Mouse (Mus musculus) intestine, embryonic 15.5 days (tissue): ENCODE measurements around the gene Gm48551. TPM values are rescaled to one million over a fixed set of nuclear protein-coding genes. Genes with fewer than 3 reads are reported as not detected.

Experiments used
- ATAC-seq: fragments of 200-750 bp; cut with Nextera tagmentation; 2 replicates; pipeline ENCODE4 v1.8.0; 2017; ENCODE audit warnings: moderate TSS enrichment, moderate library complexity
- H3K27ac ChIP-seq: fragments of 300-500 bp; sonication (generic); 2 replicates; pipeline ENCODE4 v1.5.1; 2015; ENCODE audit warnings: mild to moderate bottlenecking, inconsistent platforms
- H3K27me3 ChIP-seq: fragments of 300-500 bp; sonication (generic); replicated peaks from 2 replicates; pipeline ENCODE4 v1.6.1; 2015; ENCODE audit warnings: inconsistent platforms
- H3K36me3 ChIP-seq: fragments of 300-500 bp; sonication (generic); 2 replicates; pipeline ENCODE4 v1.6.1; 2015; ENCODE audit warnings: inconsistent platforms
- H3K4me1 ChIP-seq: fragments of 300-500 bp; sonication (generic); replicated peaks from 2 replicates; pipeline ENCODE4 v1.6.1; 2015; ENCODE audit warnings: inconsistent platforms
- H3K4me2 ChIP-seq: fragments of 300-500 bp; sonication (generic); replicated peaks from 2 replicates; pipeline ENCODE4 v1.6.1; 2015; ENCODE audit warnings: mild to moderate bottlenecking, inconsistent platforms
- H3K4me3 ChIP-seq: fragments of 300-500 bp; sonication (generic); replicated peaks from 2 replicates; pipeline ENCODE4 v1.5.1; 2015; ENCODE audit warnings: inconsistent platforms
- H3K9ac ChIP-seq: fragments of 300-500 bp; sonication (generic); 2 replicates; pipeline ENCODE4 v1.6.1; 2015; ENCODE audit warnings: inconsistent platforms
- H3K9me3 ChIP-seq: fragments of 300-500 bp; sonication (generic); 2 replicates; pipeline ENCODE4 v1.6.1; 2016; ENCODE audit warnings: inconsistent platforms
- WGBS: fragments of 180-500 bp; shearing (Covaris S2); methylation state at CpG from one replicate; pipeline ENCODE4 v1.1.7; 2015; 5-methylcytosine and 5-hydroxymethylcytosine counted together
- polyA plus RNA-seq: library from polyadenylated mRNA; unstranded; fragments of >200 nt; fragmentation: Nextera tagmentation; extraction: Ambion mirVana; gene quantifications from 2 replicates; pipeline ENCODE4 v1.2.1, GENCODE M21; 2015

The Gm48551 gene
- polyA plus RNA-seq, 1 experiment from 2014 or later: 2.8 TPM

DNA sequence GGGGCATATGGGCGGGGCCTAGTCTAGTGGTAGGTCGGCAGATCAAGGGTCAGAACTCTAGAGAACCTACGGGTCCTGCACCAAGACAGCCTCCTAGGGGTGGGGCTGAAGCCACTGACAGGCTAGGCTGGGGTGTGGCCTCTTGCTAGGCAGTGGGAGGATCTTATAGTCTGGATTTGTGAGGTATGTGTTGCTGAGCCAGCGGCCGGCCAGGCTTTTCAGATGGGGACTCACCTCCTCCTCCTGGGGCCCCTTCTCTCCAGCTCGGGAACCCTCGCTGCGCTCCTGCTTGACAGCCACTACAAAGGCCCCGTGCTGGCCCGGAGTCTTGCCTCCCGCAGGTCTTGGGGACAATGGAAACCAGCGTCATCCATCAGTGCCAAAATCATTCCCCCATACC, 35.1 kb upstream of the Gm48551 start:
- Histone ChIP-seq H3K4me2 (peak overlapping the region; percentile 84), H3K9ac (peak overlapping the region; percentile 82), H3K36me3 (0 out of 2 replicates have a peak, but pooled peaks cover 9% of the 10 kb centered on the region), H3K9me3 (no peaks in the 10 kb centered on the region), H3K4me1 (peaks cover 37% of the 10 kb centered on the region), H3K4me3 (peak overlapping the region; percentile 78), H3K27me3 (no peaks in the 10 kb centered on the region; the same call in 1 of the 2 replicates), H3K27ac (peak overlapping the region; percentile 45; the same call in 1 of the 2 replicates)
- WGBS: 4% methylated on average over 12 of the region's 12 CpGs
- ATAC-seq: peak; percentile 35

- Histone ChIP-seq H3K9ac (peak overlapping the region; percentile 82), H3K4me2 (peak overlapping the region; percentile 84), H3K4me1 (peaks cover 37% of the 10 kb centered on the region), H3K36me3 (0 out of 2 replicates have a peak, but pooled peaks cover 9% of the 10 kb centered on the region), H3K4me3 (peak overlapping the region; percentile 78), H3K9me3 (no peaks in the 10 kb centered on the region), H3K27ac (peak overlapping the region; percentile 77), H3K27me3 (no peaks in the 10 kb centered on the region)
- under 1% methylated on average over 29 of the region's 29 CpGs for WGBS
- ATAC-seq: no peak; the same call in 1 of the 2 replicates
These were observed 34.3 kb upstream of the Gm48551 start for GRCm38 (mm10) chr10:81349961-81350350.

GRCm38 (mm10) chr10:81350351-81351063, 33.8 kb upstream of the Gm48551 start, which contains the start of gene Hmg20b:
Hmg20b (minus strand) TSS chr10:81350480.
- H3K4me1 ChIP-seq: peaks cover 37% of the 10 kb centered on the region
- H3K27me3 ChIP-seq: no peaks in the 10 kb centered on the region
- peak within 1 kb of the TSS; percentile 82 for H3K9ac ChIP-seq
- H3K27ac ChIP-seq: peak within 1 kb of the TSS; percentile 78
- WGBS: under 1% methylated on average over 54 of the region's 54 CpGs
- H3K4me3 ChIP-seq: peak within 1 kb of the TSS; percentile 78
- peak; percentile 93 for ATAC-seq
- no peaks in the 10 kb centered on the region for H3K9me3 ChIP-seq
- peak within 1 kb of the TSS; percentile 84 for H3K4me2 ChIP-seq
- 0 out of 2 replicates have a peak, but pooled peaks cover 9% of the 10 kb centered on the region for H3K36me3 ChIP-seq

DNA sequence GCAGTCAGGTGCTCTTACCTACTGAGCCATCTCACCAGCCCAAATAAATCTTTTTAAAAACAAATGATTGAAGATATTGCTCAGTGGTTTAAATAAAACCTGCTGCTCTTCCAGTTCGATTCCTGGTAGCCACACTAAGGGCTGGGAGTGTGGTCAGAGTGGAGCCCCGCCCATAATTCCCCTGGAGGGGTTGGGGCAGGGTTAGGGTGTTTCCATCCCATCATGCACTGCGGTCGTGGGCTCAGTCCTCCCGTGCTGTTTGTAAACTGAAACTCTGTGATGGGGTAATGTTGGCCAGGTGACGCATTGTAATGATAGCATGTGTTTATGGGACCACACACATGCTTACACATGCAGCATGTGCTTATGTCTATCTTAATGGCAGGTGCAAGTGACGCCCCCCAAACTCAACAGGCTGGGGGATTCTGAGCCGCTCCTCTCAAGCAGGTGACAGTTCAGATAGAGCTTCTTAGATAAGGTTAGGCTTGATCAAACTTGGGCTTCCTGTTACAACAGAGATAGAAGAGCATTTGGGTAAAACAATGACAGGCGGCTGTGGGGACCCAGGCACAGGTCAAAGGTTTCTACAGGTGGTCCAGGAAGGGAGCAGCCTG, 32.5 kb upstream of the Gm48551 start:
- H3K36me3 ChIP-seq: 0 out of 2 replicates have a peak, but pooled peaks cover 6% of the 10 kb centered on the region
- H3K9me3 ChIP-seq: no peaks in the 10 kb centered on the region
- H3K27me3 ChIP-seq: no peaks in the 10 kb centered on the region
- no peak overlapping the region; the same call in 1 of the 2 replicates for H3K9ac ChIP-seq
- H3K4me1 ChIP-seq: peaks cover 37% of the 10 kb centered on the region
- WGBS: 14% methylated on average over 9 of the region's 9 CpGs
- no peak overlapping the region for H3K4me3 ChIP-seq
- peak overlapping the region; percentile 35; the same call in 1 of the 2 replicates for H3K4me2 ChIP-seq
- peak overlapping the region; percentile 40; the same call in 1 of the 2 replicates for H3K27ac ChIP-seq
- ATAC-seq: no peak

DNA sequence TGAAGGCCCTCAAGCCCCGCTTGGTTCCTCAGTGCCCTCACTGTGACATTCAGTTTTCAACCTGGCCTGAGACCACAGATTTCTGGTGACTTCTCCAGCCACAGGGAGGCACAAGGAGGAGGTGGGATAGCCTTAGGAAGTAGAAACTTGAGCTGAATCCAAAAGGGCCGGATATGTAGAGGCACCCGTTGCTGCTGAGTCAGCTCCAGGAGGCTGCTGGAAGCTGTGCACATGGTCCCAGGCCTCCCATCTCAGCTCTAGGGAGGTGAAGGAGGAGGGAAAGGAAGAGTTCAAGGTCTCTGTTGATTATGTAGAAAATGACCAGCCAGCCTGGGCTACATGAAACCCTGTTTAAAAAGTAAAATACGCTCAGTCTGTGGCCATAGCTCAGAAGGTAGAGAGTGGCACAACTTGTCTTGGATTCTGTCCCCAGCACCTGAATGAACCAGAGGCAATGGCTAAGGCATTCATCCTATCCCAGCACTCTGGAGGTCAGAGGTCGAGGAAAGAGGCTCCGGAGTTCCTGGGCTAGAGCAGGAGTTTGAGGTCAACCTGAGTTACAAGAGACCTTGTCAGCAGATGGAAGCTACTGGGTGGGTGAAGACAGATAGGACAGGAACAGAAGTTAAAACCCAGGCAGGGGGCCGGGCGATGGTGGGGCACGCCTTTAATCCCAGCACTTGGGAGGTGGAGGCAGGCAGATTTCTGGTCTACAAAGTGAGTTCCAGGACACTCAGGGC, 29.4 kb upstream of the Gm48551 start:
- Histone ChIP-seq H3K4me1 (peaks cover 35% of the 10 kb centered on the region), H3K4me2 (no peak overlapping the region), H3K9ac (peak overlapping the region; percentile 13; the same call in 1 of the 2 replicates), H3K9me3 (no peaks in the 10 kb centered on the region), H3K27ac (no peak overlapping the region), H3K36me3 (no peaks in the 10 kb centered on the region), H3K27me3 (no peaks in the 10 kb centered on the region), H3K4me3 (no peak overlapping the region)
- no peak for ATAC-seq
- WGBS: 74% methylated on average over 9 of the region's 9 CpGs

DNA sequence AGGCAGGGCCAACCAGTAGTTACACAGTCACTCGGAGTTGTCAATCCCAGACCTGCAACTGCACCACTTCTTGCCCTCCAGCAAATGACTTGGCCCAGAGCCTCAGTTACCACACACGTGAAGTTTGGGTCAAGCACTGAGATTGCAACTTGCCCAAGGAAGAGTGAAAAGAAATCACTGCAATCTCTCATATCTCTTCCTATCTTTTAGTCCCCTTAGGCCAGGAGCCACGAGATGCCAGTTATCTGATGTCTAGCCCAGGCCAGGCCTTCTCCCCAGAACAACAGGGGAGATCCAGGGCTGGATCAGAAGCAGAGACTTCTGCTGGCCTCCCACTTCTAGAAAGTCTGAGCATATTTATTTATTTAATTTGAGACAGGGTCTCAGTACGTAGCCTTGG, 28.7 kb upstream of the Gm48551 start:
- WGBS: 88% methylated on average over 4 of the region's 4 CpGs
- Histone ChIP-seq H3K9me3 (no peaks in the 10 kb centered on the region), H3K4me1 (peaks cover 38% of the 10 kb centered on the region), H3K4me2 (no peak overlapping the region), H3K27me3 (no peaks in the 10 kb centered on the region), H3K4me3 (no peak overlapping the region), H3K27ac (no peak overlapping the region), H3K9ac (no peak overlapping the region), H3K36me3 (no peaks in the 10 kb centered on the region)
- no peak for ATAC-seq

DNA sequence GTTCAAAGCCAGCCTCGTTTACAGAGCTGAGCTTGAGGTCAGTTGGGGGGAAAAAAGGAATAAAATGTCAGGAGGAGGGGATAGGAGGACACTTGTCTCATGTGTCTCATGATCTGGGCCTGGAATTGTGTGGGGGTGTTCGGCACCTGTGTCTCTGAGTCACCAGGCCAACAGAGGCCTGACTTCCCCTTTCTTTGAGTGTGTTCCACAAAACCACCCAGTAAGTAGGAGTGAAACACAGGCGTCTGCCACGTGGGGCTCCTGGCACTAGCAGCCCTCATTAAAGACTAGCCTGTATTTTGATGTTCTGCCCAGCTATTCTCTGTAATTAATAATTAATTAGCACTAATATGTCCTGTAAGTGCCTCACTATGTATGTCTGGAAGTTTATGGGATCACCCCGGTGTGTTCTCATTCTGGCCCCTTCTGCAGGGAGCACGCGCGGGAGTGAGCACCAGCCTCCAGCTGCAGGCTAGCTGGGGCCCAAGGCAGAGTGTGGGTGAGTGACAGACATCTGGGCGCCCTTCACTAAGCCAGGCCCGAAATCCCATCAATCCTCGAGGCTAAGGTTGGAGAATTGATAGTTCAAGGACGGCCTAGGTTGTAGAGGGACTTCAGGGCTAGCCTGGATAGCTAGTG, 27.8 kb upstream of the Gm48551 start:
- H3K9me3 ChIP-seq: no peaks in the 10 kb centered on the region
- WGBS: 54% methylated on average over 12 of the region's 12 CpGs
- no peak overlapping the region for H3K27ac ChIP-seq
- peaks cover 42% of the 10 kb centered on the region for H3K4me1 ChIP-seq
- H3K4me2 ChIP-seq: peak overlapping the region; percentile 99
- H3K4me3 ChIP-seq: no peak overlapping the region
- H3K9ac ChIP-seq: no peak overlapping the region
- H3K27me3 ChIP-seq: no peaks in the 10 kb centered on the region
- ATAC-seq: no peak
- H3K36me3 ChIP-seq: peaks cover 3% of the 10 kb centered on the region; the same call in 1 of the 2 replicates

DNA sequence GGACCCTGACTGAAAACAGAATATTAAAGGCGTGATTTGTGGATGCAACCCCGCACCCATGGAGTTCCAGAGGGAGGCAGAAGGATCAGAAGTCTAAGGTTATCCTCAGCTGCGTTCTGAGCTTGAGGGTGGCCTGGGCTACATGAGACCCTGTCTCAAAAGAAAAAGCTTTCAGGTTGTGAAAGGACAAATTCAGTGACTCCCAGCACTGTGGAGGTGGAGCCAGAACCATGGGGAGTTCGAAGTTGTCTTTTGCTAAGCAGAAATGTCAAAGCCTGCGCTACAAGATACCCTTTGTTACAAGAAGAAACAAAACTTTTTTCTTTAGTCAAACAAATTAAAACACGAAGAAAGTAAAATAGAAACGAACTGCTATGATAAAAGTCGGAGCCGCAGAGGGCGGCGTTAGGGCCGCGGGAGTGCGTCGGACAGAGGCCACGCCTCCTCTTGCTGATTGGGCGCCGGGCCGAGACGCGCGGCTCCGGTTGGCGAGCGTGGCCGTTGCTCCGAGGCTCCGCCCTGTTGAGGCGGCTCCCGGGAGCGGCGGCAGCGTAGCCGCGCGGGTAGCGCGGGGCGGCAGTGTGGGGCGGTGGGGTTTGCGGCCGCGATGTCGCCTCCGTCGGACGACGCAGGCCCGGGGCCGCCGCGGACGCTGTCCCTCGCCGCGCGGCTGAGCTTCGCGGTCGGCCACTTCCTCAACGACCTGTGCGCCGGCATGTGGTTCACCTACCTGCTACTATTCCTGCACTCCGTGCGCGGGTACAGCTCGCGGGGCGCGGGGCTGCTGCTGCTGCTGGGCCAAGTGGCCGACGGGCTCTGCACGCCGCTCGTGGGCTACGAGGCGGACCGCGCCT, 27.0 kb upstream of the Gm48551 start, which contains the start of gene Mfsd12:
TSS of gene Mfsd12 (plus strand) at position 501 of the 854 bp plus-strand sequence.
- 2% methylated on average over 79 of the region's 79 CpGs for WGBS
- peaks cover 37% of the 10 kb centered on the region for H3K4me1 ChIP-seq
- ATAC-seq: peak; percentile 90
- H3K4me2 ChIP-seq: peak within 1 kb of the TSS; percentile 99
- H3K9me3 ChIP-seq: no peaks in the 10 kb centered on the region
- peak within 1 kb of the TSS; percentile 59 for H3K27ac ChIP-seq
- peaks cover 3% of the 10 kb centered on the region; the same call in 1 of the 2 replicates for H3K36me3 ChIP-seq
- peak within 1 kb of the TSS; percentile 88 for H3K4me3 ChIP-seq
- H3K27me3 ChIP-seq: no peaks in the 10 kb centered on the region
- peak within 1 kb of the TSS; percentile 91 for H3K9ac ChIP-seq

DNA sequence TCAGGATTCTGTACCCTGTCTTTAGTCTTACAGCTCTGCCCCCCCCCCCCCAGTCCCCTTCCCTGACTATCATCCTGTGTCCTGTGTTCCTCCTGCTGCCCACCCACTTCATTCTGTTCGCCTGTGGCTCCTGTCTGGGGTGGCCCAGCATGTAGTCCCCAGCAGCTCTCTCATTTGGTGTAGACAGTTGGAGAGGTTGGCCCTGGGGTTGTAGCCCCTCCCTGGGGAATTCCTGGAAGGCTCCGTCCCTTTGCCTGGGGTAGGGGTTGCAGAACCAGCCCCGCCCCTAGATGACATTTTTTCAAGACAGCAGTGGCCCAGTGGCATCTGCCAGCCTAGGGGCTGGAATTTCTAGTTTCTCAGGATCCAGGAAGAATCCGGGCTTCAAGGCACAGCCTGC, 26.1 kb upstream of the Gm48551 start:
- Histone ChIP-seq H3K36me3 (peaks cover 3% of the 10 kb centered on the region; the same call in 1 of the 2 replicates), H3K4me1 (peaks cover 44% of the 10 kb centered on the region), H3K27me3 (0 out of 2 replicates have a peak, but pooled peaks cover under 1% of the 10 kb centered on the region), H3K9ac (peak overlapping the region; percentile 91), H3K9me3 (no peaks in the 10 kb centered on the region), H3K27ac (peak overlapping the region; percentile 59), H3K4me2 (peak overlapping the region; percentile 99), H3K4me3 (peak overlapping the region; percentile 88)
- no peak for ATAC-seq
- WGBS: 35% methylated on average over 4 of the region's 4 CpGs

DNA sequence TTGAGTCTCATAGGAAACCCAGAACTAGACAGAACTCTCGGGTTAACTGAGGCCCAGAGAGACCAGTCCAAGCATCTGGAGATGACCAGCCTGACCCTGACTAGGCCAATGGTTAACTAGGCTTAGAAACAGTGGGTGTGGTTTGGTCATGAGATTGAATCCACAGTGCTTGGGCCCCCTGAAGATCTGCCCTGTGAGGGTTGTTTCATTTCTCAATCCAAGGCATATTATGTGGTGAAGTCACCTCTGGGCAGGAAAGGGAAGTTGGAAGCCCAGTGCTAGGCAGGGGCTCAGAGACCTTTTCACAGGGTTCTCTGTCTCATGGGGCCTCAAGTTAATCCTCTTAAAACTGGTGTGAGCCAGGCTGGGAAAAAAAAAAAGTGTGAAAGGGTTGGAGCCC, 25.4 kb upstream of the Gm48551 start:
- Histone ChIP-seq H3K27ac (peak overlapping the region; percentile 59), H3K9ac (peak overlapping the region; percentile 91; the same call in 1 of the 2 replicates), H3K36me3 (peaks cover 3% of the 10 kb centered on the region; the same call in 1 of the 2 replicates), H3K4me1 (peaks cover 50% of the 10 kb centered on the region), H3K9me3 (no peaks in the 10 kb centered on the region), H3K4me2 (peak overlapping the region; percentile 99), H3K4me3 (peak overlapping the region; percentile 88; the same call in 1 of the 2 replicates), H3K27me3 (peaks cover 7% of the 10 kb centered on the region)
- ATAC-seq: peak; percentile 24
- WGBS: 63% methylated on average over 1 of the region's 1 CpGs

DNA sequence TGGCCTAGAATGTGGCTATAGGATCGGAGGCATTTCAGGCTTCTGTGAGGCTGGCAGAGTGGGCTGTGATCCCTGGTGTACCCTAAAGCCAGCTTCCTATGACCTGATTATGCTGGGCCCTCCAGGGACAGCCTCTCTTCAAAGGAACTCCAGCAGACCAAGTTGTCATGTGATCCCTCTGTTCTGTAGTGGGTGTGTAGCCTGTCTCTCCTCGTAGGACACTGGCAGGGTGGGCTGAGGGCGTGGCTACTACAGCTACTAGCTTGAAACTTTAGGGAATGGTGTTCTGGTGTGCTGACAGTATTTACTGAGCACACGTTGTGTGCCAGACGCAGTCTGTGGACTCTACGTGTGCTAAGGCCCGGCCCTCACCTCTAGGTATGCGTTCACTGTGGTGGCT, 23.5 kb upstream of the Gm48551 start:
- 56% methylated on average over 8 of the region's 8 CpGs for WGBS
- no peak for ATAC-seq
- no peak overlapping the region for H3K4me3 ChIP-seq
- H3K4me1 ChIP-seq: peaks cover 69% of the 10 kb centered on the region
- peak overlapping the region; percentile 12; the same call in 1 of the 2 replicates for H3K9ac ChIP-seq
- no peaks in the 10 kb centered on the region for H3K9me3 ChIP-seq
- peaks cover 3% of the 10 kb centered on the region; the same call in 1 of the 2 replicates for H3K36me3 ChIP-seq
- peaks cover 10% of the 10 kb centered on the region for H3K27me3 ChIP-seq
- H3K4me2 ChIP-seq: no peak overlapping the region; the same call in 1 of the 2 replicates
- H3K27ac ChIP-seq: no peak overlapping the region
